Mouse (Mus musculus) MEL (cell line): ENCODE measurements around the gene Il4ra. TPM values are rescaled to one million over a fixed set of nuclear protein-coding genes. Genes with fewer than 3 reads are reported as not detected.

Source experiments
- DNase-seq: peaks from one replicate; pipeline ENCODE4 v3.0.0; 2011; ENCODE audit warnings: low read depth, low spot score
- H3K27ac ChIP-seq: 2 replicates; pipeline ENCODE4 v1.5.1; 2012; ENCODE audit warnings: low read depth, mild to moderate bottlenecking, control low read depth, low read length, moderate library complexity; ENCODE audit not compliant: control insufficient read depth
- H3K27me3 ChIP-seq, 2 experiments: fragments of 150-350 bp in 1 of 2; sonication (generic) in 1 of 2; 2 replicates each; pipeline ENCODE4 v1.6.1; 2012; ENCODE audit warnings: low read length in 2 of 2, mild to moderate bottlenecking in 2 of 2, improper control_type of control experiment in 1 of 2, moderate library complexity in 1 of 2; ENCODE audit not compliant: insufficient read depth in 2 of 2, control insufficient read depth in 1 of 2
- H3K36me3 ChIP-seq, 2 experiments: 2 replicates each; pipeline ENCODE4 v1.6.1; 2012 to 2014; ENCODE audit warnings: low read length in 2 of 2, improper control_type of control experiment in 1 of 2, inconsistent platforms in 1 of 2, mild to moderate bottlenecking in 1 of 2; ENCODE audit not compliant: insufficient read depth in 2 of 2, control insufficient read depth in 1 of 2
- H3K4me1 ChIP-seq, 2 experiments: fragments of 150-350 bp in 1 of 2; sonication (generic) in 1 of 2; 2 replicates each; pipeline ENCODE4 v1.6.1; 2012; ENCODE audit warnings: low read length in 2 of 2, improper control_type of control experiment in 1 of 2, mild to moderate bottlenecking in 1 of 2; ENCODE audit not compliant: insufficient read depth in 2 of 2, control insufficient read depth in 1 of 2
- H3K4me3 ChIP-seq, 2 experiments: fragments of 150-350 bp in 1 of 2; sonication (generic) in 1 of 2; 2 replicates each; pipeline ENCODE4 v1.5.1; 2012; ENCODE audit warnings: low read depth in 2 of 2, low read length in 2 of 2, mild to moderate bottlenecking in 2 of 2, moderate library complexity in 2 of 2, control low read depth in 1 of 2, improper control_type of control experiment in 1 of 2; ENCODE audit not compliant: control insufficient read depth in 1 of 2, insufficient read depth in 1 of 2
- H3K79me2 ChIP-seq: 2 replicates; pipeline ENCODE4 v1.6.1; 2012; ENCODE audit warnings: mild to moderate bottlenecking, low read length, moderate library complexity; ENCODE audit not compliant: control insufficient read depth, poor library complexity, insufficient read depth
- H3K9ac ChIP-seq: 2 replicates; pipeline ENCODE4 v1.6.1; 2012; ENCODE audit warnings: low read depth, mild to moderate bottlenecking, control low read depth, low read length, moderate library complexity; ENCODE audit not compliant: control insufficient read depth, poor library complexity, severe bottlenecking
- H3K9me3 ChIP-seq: fragments of 150-350 bp; sonication (generic); replicated peaks from 2 replicates; pipeline ENCODE4 v1.6.1; 2012; ENCODE audit warnings: mild to moderate bottlenecking, low read length, improper control_type of control experiment, moderate library complexity; ENCODE audit not compliant: insufficient read depth
- CHD1 ChIP-seq: IDR thresholded peaks from 2 replicates; pipeline ENCODE4 v1.6.1; 2012; ENCODE audit warnings: low read depth, mild to moderate bottlenecking, inconsistent platforms, low read length, improper control_type of control experiment
- CTCF ChIP-seq, 3 experiments: IDR thresholded peaks in 2 of 3; conservative IDR thresholded peaks in 1 of 3; 2 replicates each; pipeline ENCODE4 v1.5.1; 2011 to 2012; ENCODE audit warnings: low read length in 3 of 3, low read depth in 2 of 3, mild to moderate bottlenecking in 2 of 3, improper control_type of control experiment in 1 of 3, inconsistent platforms in 1 of 3, mixed read lengths in 1 of 3, moderate library complexity in 1 of 3; ENCODE audit not compliant: control insufficient read depth in 1 of 3, insufficient read depth in 1 of 3, poor library complexity in 1 of 3, severe bottlenecking in 1 of 3
- E2F4 ChIP-seq: IDR thresholded peaks from 2 replicates; pipeline ENCODE4 v1.6.1; 2011; ENCODE audit warnings: low read depth, low read length, improper control_type of control experiment, borderline replicate concordance
- EP300 ChIP-seq, 2 experiments: IDR thresholded peaks; 2 replicates each; pipeline ENCODE4 v1.6.1; 2011; ENCODE audit warnings: improper control_type of control experiment in 2 of 2, low read length in 2 of 2, low read depth in 1 of 2, mild to moderate bottlenecking in 1 of 2
- GABPA ChIP-seq: IDR thresholded peaks from 2 replicates; pipeline ENCODE4 v1.6.1; 2012; ENCODE audit warnings: low read depth, mild to moderate bottlenecking, inconsistent platforms, low read length, improper control_type of control experiment, moderate library complexity
- HCFC1 ChIP-seq: IDR thresholded peaks from 2 replicates; pipeline ENCODE4 v1.6.1; 2012; ENCODE audit warnings: low read depth, mild to moderate bottlenecking, inconsistent platforms, low read length, improper control_type of control experiment, moderate library complexity
- JUND ChIP-seq: IDR thresholded peaks from 2 replicates; pipeline ENCODE4 v1.6.1; 2011; ENCODE audit warnings: low read depth, mild to moderate bottlenecking, improper control_type of control experiment, low read length
- MAFK ChIP-seq: IDR thresholded peaks from 2 replicates; pipeline ENCODE4 v1.6.1; 2011; ENCODE audit warnings: low read depth, mild to moderate bottlenecking, low read length, improper control_type of control experiment, borderline replicate concordance
- MAX ChIP-seq: IDR thresholded peaks from 2 replicates; pipeline ENCODE4 v1.6.1; 2011; ENCODE audit warnings: low read length, improper control_type of control experiment
- MAZ ChIP-seq: IDR thresholded peaks from 2 replicates; pipeline ENCODE4 v1.6.1; 2012; ENCODE audit warnings: low read depth, mild to moderate bottlenecking, inconsistent platforms, low read length, improper control_type of control experiment
- MYB ChIP-seq: IDR thresholded peaks from 2 replicates; pipeline ENCODE4 v1.6.1; 2011; ENCODE audit warnings: mild to moderate bottlenecking, low read depth, low read length, improper control_type of control experiment
- POLR2A ChIP-seq, 2 experiments: IDR thresholded peaks; 2 replicates each; pipeline ENCODE4 v1.6.1; 2011 to 2012; ENCODE audit warnings: low read length in 2 of 2, mild to moderate bottlenecking in 2 of 2, control low read depth in 1 of 2, improper control_type of control experiment in 1 of 2, low read depth in 1 of 2, moderate library complexity in 1 of 2; ENCODE audit not compliant: control insufficient read depth in 1 of 2, insufficient read depth in 1 of 2, poor library complexity in 1 of 2
- POLR2AphosphoS2 ChIP-seq: IDR thresholded peaks from 2 replicates; pipeline ENCODE4 v1.6.1; 2011; ENCODE audit warnings: low read length, improper control_type of control experiment
- TCF12 ChIP-seq: IDR thresholded peaks from 2 replicates; pipeline ENCODE4 v1.6.1; 2014; ENCODE audit warnings: low read depth, mild to moderate bottlenecking, inconsistent platforms, low read length, improper control_type of control experiment, moderate library complexity
- USF2 ChIP-seq, 2 experiments: IDR thresholded peaks; 2 replicates each; pipeline ENCODE4 v1.6.1; 2011 to 2012; ENCODE audit warnings: improper control_type of control experiment in 2 of 2, low read length in 2 of 2, borderline replicate concordance in 1 of 2, inconsistent platforms in 1 of 2, low read depth in 1 of 2, mild to moderate bottlenecking in 1 of 2; ENCODE audit not compliant: insufficient read depth in 1 of 2
- ZKSCAN1 ChIP-seq: IDR thresholded peaks from 2 replicates; pipeline ENCODE4 v1.6.1; 2012; ENCODE audit warnings: low read depth, mild to moderate bottlenecking, inconsistent platforms, low read length, improper control_type of control experiment, moderate library complexity
- ZMIZ1 ChIP-seq: IDR thresholded peaks from 2 replicates; pipeline ENCODE4 v1.6.1; 2012; ENCODE audit warnings: low read depth, mild to moderate bottlenecking, inconsistent platforms, low read length, improper control_type of control experiment, moderate library complexity
- ZNF384 ChIP-seq: IDR thresholded peaks from 2 replicates; pipeline ENCODE4 v1.6.1; 2012; ENCODE audit warnings: low read depth, mild to moderate bottlenecking, inconsistent platforms, low read length, improper control_type of control experiment
- polyA plus RNA-seq, 2 experiments: library from polyadenylated mRNA; stranded (reverse) in 1 of 2; unstranded in 1 of 2; fragments of >175 nt in 1 of 2; fragments of >200 nt in 1 of 2; gene quantifications; 2 replicates each; pipeline versions ENCODE4 v1.2.1 to v1.2.4; 2012; ENCODE audit warnings: low replicate concordance in 2 of 2, low read depth in 1 of 2; ENCODE audit not compliant: insufficient read length in 2 of 2, insufficient read depth in 1 of 2, missing spikeins in 1 of 2
- total RNA-seq: library from RNA; depleted of rRNA; stranded (reverse); fragments of 300-350 nt; gene quantifications from 2 replicates; pipeline ENCODE4 v1.2.3, GENCODE M21; 2012

Gene Il4ra
- total and polyA plus RNA-seq, 3 experiments, result 3.6 to 5.0 TPM; not detected in 1

GRCm38 (mm10) chr7:125549916-125550315 is 2.0 kb upstream of the Il4ra start:
- no peak for DNase-seq
- Histone ChIP-seq H3K79me2 (no peaks in the 10 kb centered on the region), H3K9me3 (no peaks in the 10 kb centered on the region), H3K27me3 (no peaks in the 10 kb centered on the region), H3K9ac (no peak overlapping the region), H3K4me1 (peaks cover 0 to 14% of the 10 kb centered on the region in 2 experiments; a peak in 3 of 4 replicates), H3K27ac (no peak overlapping the region), H3K4me3 (no peak overlapping the region), H3K36me3 (peaks cover 0 to under 1% of the 10 kb centered on the region in 2 experiments; a peak in 2 of 4 replicates)
- TF ChIP-seq POLR2A (IDR thresholded peaks at IDR 0.05; ENCODE audit: control insufficient read depth in 1 of 2, insufficient read depth in 1 of 2, low read depth in 1 of 2, low read length in 2 of 2, poor library complexity in 1 of 2), result no peak
- TF ChIP-seq TCF12, result no peak
- TF ChIP-seq MYB, result no peak
- no peak for TF ChIP-seq ZKSCAN1
- TF ChIP-seq GABPA, result no peak
- no peak for TF ChIP-seq MAX
- TF ChIP-seq MAZ, result no peak
- TF ChIP-seq ZMIZ1, result no peak
- no peak for TF ChIP-seq HCFC1
- TF ChIP-seq USF2 (IDR thresholded peaks at IDR 0.05; ENCODE audit: borderline replicate concordance in 1 of 2, insufficient read depth in 1 of 2, low read depth in 1 of 2, low read length in 2 of 2), result no peak
- TF ChIP-seq CHD1, result no peak
- TF ChIP-seq MAFK, result no peak
- no peak for TF ChIP-seq POLR2AphosphoS2
- no peak for TF ChIP-seq EP300 (IDR thresholded peaks at IDR 0.05; ENCODE audit: low read depth in 1 of 2, low read length in 2 of 2)
- no peak for TF ChIP-seq E2F4

DNA sequence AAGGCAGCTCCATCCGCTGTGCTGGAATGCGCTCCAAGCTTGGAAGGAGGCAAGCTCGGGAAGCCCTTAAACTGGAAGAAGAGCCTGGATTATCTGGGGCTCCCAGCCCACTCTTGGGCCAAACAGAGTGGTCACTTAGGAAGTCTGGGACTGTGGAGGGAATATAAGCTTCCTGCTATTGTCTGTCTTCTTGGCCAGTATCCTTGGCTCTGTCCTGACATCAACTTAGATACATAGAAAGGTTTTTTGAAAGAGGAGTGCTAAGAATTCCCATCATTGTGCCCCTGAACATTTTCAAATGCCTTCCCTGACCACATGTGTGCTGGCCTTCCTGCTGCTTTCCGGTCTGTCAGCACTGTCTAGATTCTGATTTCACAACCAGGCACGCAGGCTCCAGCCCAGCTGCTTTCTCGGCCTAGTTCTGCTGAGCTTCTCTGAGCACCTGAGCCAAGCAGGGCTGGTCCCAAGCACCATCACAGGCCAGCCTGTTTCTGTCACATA is 989 bp upstream of the Il4ra start:
- H3K9me3 ChIP-seq, result no peaks in the 10 kb centered on the region
- H3K27me3 ChIP-seq, result no peaks in the 10 kb centered on the region
- no peak overlapping the region for H3K27ac ChIP-seq
- peaks cover 0 to 24% of the 10 kb centered on the region in 2 experiments; a peak in 3 of 4 replicates for H3K4me1 ChIP-seq
- TF ChIP-seq MAX, result no peak
- TF ChIP-seq TCF12, result no peak
- no peak for TF ChIP-seq CTCF (IDR thresholded peaks at IDR 0.05 in 2 of 3, conservative IDR thresholded peaks at IDR 0.05 in 1 of 3; ENCODE audit: control insufficient read depth in 1 of 3, insufficient read depth in 1 of 3, low read depth in 2 of 3, low read length in 3 of 3, poor library complexity in 1 of 3, severe bottlenecking in 1 of 3)
- no peak for TF ChIP-seq JUND
- TF ChIP-seq ZNF384, result no peak
- H3K4me3 ChIP-seq, result no peak overlapping the region
- no peaks in the 10 kb centered on the region for H3K79me2 ChIP-seq
- DNase-seq, result no peak
- H3K36me3 ChIP-seq, result peaks cover 0 to 6% of the 10 kb centered on the region in 2 experiments; a peak in 2 of 4 replicates
- H3K9ac ChIP-seq, result no peak overlapping the region
